Mouse (Mus musculus) cerebellum, adult 2 months (tissue): ENCODE measurements around the gene Olfr435. TPM values are rescaled to one million over a fixed set of nuclear protein-coding genes. Genes with fewer than 3 reads are reported as not detected.
"Not testable (repeated sequence)": the region's sequence is repeated elsewhere in the genome, so short reads cannot be mapped to it uniquely, and the experiment has no call there.

Source experiments
- DNase-seq, 2 experiments: peaks; one replicate each; pipeline ENCODE4 v3.0.0; 2021
- H3K27ac ChIP-seq: fragments of 200-500 bp; 2 replicates; pipeline ENCODE4 v1.5.1; 2012; ENCODE audit warnings: low read length, control low read depth, inconsistent platforms; ENCODE audit not compliant: insufficient read depth
- H3K27me3 ChIP-seq: fragments of 200-500 bp; 2 replicates; pipeline ENCODE4 v1.6.1; 2012; ENCODE audit warnings: inconsistent platforms, mild to moderate bottlenecking, low read length, moderate library complexity; ENCODE audit not compliant: control insufficient read depth, insufficient read depth
- H3K4me1 ChIP-seq: fragments of 200-500 bp; 2 replicates; pipeline ENCODE4 v1.6.1; 2011; ENCODE audit warnings: low read length; ENCODE audit not compliant: control insufficient read depth, insufficient read depth
- H3K4me3 ChIP-seq: fragments of 200-500 bp; replicated peaks from 2 replicates; pipeline ENCODE3; 2011; ENCODE audit warnings: mild to moderate bottlenecking, low read depth, low read length, control low read depth; ENCODE audit not compliant: insufficient read depth
- CTCF ChIP-seq: fragments of 200-500 bp; IDR thresholded peaks from 2 replicates; pipeline ENCODE4 v1.5.1; 2011; ENCODE audit warnings: low read depth, mild to moderate bottlenecking, control low read depth, low read length, moderate library complexity, borderline replicate concordance; ENCODE audit not compliant: insufficient read depth
- POLR2A ChIP-seq: fragments of 200-500 bp; IDR thresholded peaks from 2 replicates; pipeline ENCODE4 v1.6.1; 2011; ENCODE audit warnings: low read length, control low read depth, borderline replicate concordance; ENCODE audit not compliant: insufficient read depth
- WGBS: fragments of 180-500 bp; shearing (Covaris S2); methylation state at CpG from one replicate; pipeline ENCODE4 v1.1.7; 2018; 5-methylcytosine and 5-hydroxymethylcytosine counted together
- polyA plus RNA-seq: library from polyadenylated mRNA; depleted of rRNA; stranded (reverse); fragments of >200 nt; gene quantifications from 2 replicates; pipeline ENCODE4 v1.2.3, GENCODE M21; 2012; rRNA removed

Olfr435 gene
- polyA plus RNA-seq, 1 experiment, result not detected

GRCm38 (mm10) chr6:43198094-43198493 is 1.1 kb downstream of the Olfr435 start:
- no peak overlapping the region for H3K27ac ChIP-seq
- TF ChIP-seq CTCF (no peak), POLR2A (no peak)
- no peak overlapping the region for H3K4me3 ChIP-seq
- no peaks in the 10 kb centered on the region for H3K27me3 ChIP-seq
- DNase-seq, result no peak
- WGBS, result 84% methylated on average over 3 of the region's 3 CpGs
- no peaks in the 10 kb centered on the region for H3K4me1 ChIP-seq

GRCm38 (mm10) chr6:43202786-43203185 is 5.8 kb downstream of the Olfr435 start:
- Histone ChIP-seq H3K27ac (no peak overlapping the region), H3K27me3 (no peaks in the 10 kb centered on the region), H3K4me3 (no peak overlapping the region), H3K4me1 (no peaks in the 10 kb centered on the region)
- TF ChIP-seq CTCF, result no peak
- no peak for TF ChIP-seq POLR2A
- DNase-seq, result no peak

GRCm38 (mm10) chr6:43205355-43205754 is 8.4 kb downstream of the Olfr435 start:
- H3K27ac ChIP-seq, result no peak overlapping the region
- H3K4me3 ChIP-seq, result no peak overlapping the region
- no peaks in the 10 kb centered on the region for H3K27me3 ChIP-seq
- no peak for DNase-seq
- WGBS, result 46% methylated on average over 2 of the region's 2 CpGs
- no peaks in the 10 kb centered on the region for H3K4me1 ChIP-seq
- TF ChIP-seq POLR2A (no peak), CTCF (no peak)

GRCm38 (mm10) chr6:43212873-43213272 is 15.9 kb downstream of the Olfr435 start, which contains the start of gene Olfr434:
Gene Olfr434 (plus strand): TSS chr6:43213021.
- not testable (repeated sequence) for H3K27me3 ChIP-seq, H3K27ac ChIP-seq, DNase-seq, H3K4me3 ChIP-seq, H3K4me1 ChIP-seq

- WGBS, result 70% methylated on average over 1 of the region's 1 CpGs
- DNase-seq, H3K27me3 ChIP-seq, H3K4me1 ChIP-seq, H3K27ac ChIP-seq, H3K4me3 ChIP-seq: not testable (repeated sequence)
These were observed 34.3 kb downstream of the Olfr435 start, which contains the start of gene Olfr47 for GRCm38 (mm10) chr6:43231255-43231654. Gene Olfr47 (plus strand): TSS chr6:43231529.

- 23% methylated on average over 4 of the region's 4 CpGs for WGBS
- Histone ChIP-seq H3K4me3 (no peak overlapping the region), H3K27me3 (no peaks in the 10 kb centered on the region), H3K27ac (no peak overlapping the region), H3K4me1 (no peaks in the 10 kb centered on the region)
- no peak for DNase-seq
- TF ChIP-seq CTCF (peak; percentile 20; the same call in 1 of the 2 replicates), POLR2A (no peak)
These were observed 45.1 kb downstream of the Olfr435 start for GRCm38 (mm10) chr6:43242061-43242460.

GRCm38 (mm10) chr6:43247396-43247795 is 50.5 kb downstream of the Olfr435 start:
- no peaks in the 10 kb centered on the region for H3K4me1 ChIP-seq
- no peak overlapping the region for H3K27ac ChIP-seq
- no peak for TF ChIP-seq POLR2A
- no peak for TF ChIP-seq CTCF
- no peak overlapping the region for H3K4me3 ChIP-seq
- no peak for DNase-seq
- WGBS, result 63% methylated on average over 3 of the region's 3 CpGs
- H3K27me3 ChIP-seq, result no peaks in the 10 kb centered on the region

- 95% methylated on average over 1 of the region's 1 CpGs for WGBS
- Histone ChIP-seq H3K4me3 (no peak overlapping the region), H3K27me3 (no peaks in the 10 kb centered on the region), H3K4me1 (no peaks in the 10 kb centered on the region), H3K27ac (no peak overlapping the region)
- no peak for TF ChIP-seq POLR2A
- no peak for DNase-seq
These were observed 56.0 kb downstream of the Olfr435 start for GRCm38 (mm10) chr6:43252994-43253393.

Other genes starting within 250 kb of the Olfr435 start
- gene Olfr444, start 248.1 kb upstream of the Olfr435 start, polyA plus RNA-seq, result not detected in 2 replicates
- gene Olfr441, start 90.8 kb upstream of the Olfr435 start, polyA plus RNA-seq, result not detected in 2 replicates
- gene Olfr237-ps1, start 50.6 kb upstream of the Olfr435 start, polyA plus RNA-seq, result not detected in 2 replicates
- gene Olfr437, start 33.9 kb upstream of the Olfr435 start, polyA plus RNA-seq, result not detected in 2 replicates
- gene Olfr13, start 25.0 kb upstream of the Olfr435 start, polyA plus RNA-seq, result not detected in 2 replicates
- gene Olfr434, start 15.9 kb downstream of the Olfr435 start, polyA plus RNA-seq, result not detected in 2 replicates
- gene Olfr47, start 34.4 kb downstream of the Olfr435 start, polyA plus RNA-seq, result not detected in 2 replicates
- gene Arhgef5, start 68.4 kb downstream of the Olfr435 start, polyA plus RNA-seq, result 2.4 and 2.9 TPM in 2 replicates
- 0.10 TPM in 1 of 2 replicates, not detected in the other for gene Nobox, start 112.4 kb downstream of the Olfr435 start, polyA plus RNA-seq